Mouse (Mus musculus): ENCODE data around the gene Limk1. TPM values are rescaled to one million over a fixed set of nuclear protein-coding genes. Genes with fewer than 3 reads are reported as not detected.
A peak's percentile ranks its signal among the peaks of the same experiment; 100 is the strongest.

The Limk1 gene
- polyA plus RNA-seq, 1 experiment from 2014 or later, result 14.0 TPM

GRCm38 (mm10) chr5:134646461-134646860 is 41.9 kb downstream of the Limk1 start:
- Histone ChIP-seq H3K9me3 (replicated peaks; ENCODE audit: control insufficient read depth, low read length) (no peaks in the 10 kb centered on the region), H3K27ac (ENCODE audit: low read depth, low read length) (no peak overlapping the region), H3K9ac (ENCODE audit: low read length) (no peak overlapping the region), H3K4me3 (ENCODE audit: low read depth, low read length) (no peak overlapping the region), H3K27me3 (replicated peaks; ENCODE audit: control insufficient read depth, insufficient read depth, low read length) (no peaks in the 10 kb centered on the region), H3K36me3 (ENCODE audit: control insufficient read depth, insufficient read depth, low read length) (no peaks in the 10 kb centered on the region), H3K4me2 (ENCODE audit: low read length) (no peak overlapping the region), H3K4me1 (ENCODE audit: control insufficient read depth, insufficient read depth, low read length) (no peaks in the 10 kb centered on the region)
- DNase-seq (ENCODE audit: low spot score) (no peak), ATAC-seq (no peak)
- WGBS, result 73% methylated on average over 4 of the region's 4 CpGs

GRCm38 (mm10) chr5:134644643-134645118 is 43.7 kb downstream of the Limk1 start:
- DNase-seq (ENCODE audit: low spot score), result peak; percentile 18
- H3K4me3 ChIP-seq (ENCODE audit: low read depth, low read length), result no peak overlapping the region
- no peaks in the 10 kb centered on the region for H3K4me1 ChIP-seq (ENCODE audit: control insufficient read depth, insufficient read depth, low read length)
- H3K27me3 ChIP-seq (replicated peaks; ENCODE audit: control insufficient read depth, insufficient read depth, low read length), result no peaks in the 10 kb centered on the region
- no peak overlapping the region for H3K4me2 ChIP-seq (ENCODE audit: low read length)
- no peak overlapping the region for H3K27ac ChIP-seq (ENCODE audit: low read depth, low read length)
- H3K9me3 ChIP-seq (replicated peaks; ENCODE audit: control insufficient read depth, low read length), result no peaks in the 10 kb centered on the region
- no peak overlapping the region for H3K9ac ChIP-seq (ENCODE audit: low read length)
- WGBS, result 79% methylated on average over 8 of the region's 8 CpGs
- ATAC-seq, result no peak
- H3K36me3 ChIP-seq (ENCODE audit: control insufficient read depth, insufficient read depth, low read length), result no peaks in the 10 kb centered on the region

DNA sequence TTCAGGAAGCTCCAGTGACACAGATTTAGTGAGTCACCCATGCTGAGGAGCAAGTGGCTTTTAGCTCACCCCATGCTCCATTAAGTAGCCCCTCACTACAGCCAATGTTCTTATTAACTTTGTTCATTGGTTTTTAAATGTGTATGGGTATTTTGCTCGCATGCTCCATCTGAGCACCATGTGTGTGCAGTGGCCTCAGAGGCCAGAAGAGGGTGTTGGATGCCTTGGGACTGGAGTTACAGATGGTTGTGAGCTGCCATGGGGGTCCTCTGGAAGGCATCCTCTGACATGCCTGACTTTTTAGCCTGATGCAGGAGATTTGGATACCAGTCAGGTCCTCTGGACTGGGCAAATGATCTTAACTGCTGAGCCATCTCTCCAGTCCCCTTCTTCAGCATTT is 44.3 kb downstream of the Limk1 start:
- Histone ChIP-seq H3K4me2 (ENCODE audit: low read length) (no peak overlapping the region), H3K4me1 (ENCODE audit: control insufficient read depth, insufficient read depth, low read length) (no peaks in the 10 kb centered on the region), H3K27ac (ENCODE audit: low read depth, low read length) (no peak overlapping the region), H3K9ac (ENCODE audit: low read length) (no peak overlapping the region), H3K4me3 (ENCODE audit: low read depth, low read length) (no peak overlapping the region), H3K36me3 (ENCODE audit: control insufficient read depth, insufficient read depth, low read length) (no peaks in the 10 kb centered on the region), H3K27me3 (replicated peaks; ENCODE audit: control insufficient read depth, insufficient read depth, low read length) (no peaks in the 10 kb centered on the region), H3K9me3 (replicated peaks; ENCODE audit: control insufficient read depth, low read length) (no peaks in the 10 kb centered on the region)
- DNase-seq (ENCODE audit: low spot score) (no peak), ATAC-seq (no peak)
- 83% methylated on average over 1 of the region's 1 CpGs for WGBS

DNA sequence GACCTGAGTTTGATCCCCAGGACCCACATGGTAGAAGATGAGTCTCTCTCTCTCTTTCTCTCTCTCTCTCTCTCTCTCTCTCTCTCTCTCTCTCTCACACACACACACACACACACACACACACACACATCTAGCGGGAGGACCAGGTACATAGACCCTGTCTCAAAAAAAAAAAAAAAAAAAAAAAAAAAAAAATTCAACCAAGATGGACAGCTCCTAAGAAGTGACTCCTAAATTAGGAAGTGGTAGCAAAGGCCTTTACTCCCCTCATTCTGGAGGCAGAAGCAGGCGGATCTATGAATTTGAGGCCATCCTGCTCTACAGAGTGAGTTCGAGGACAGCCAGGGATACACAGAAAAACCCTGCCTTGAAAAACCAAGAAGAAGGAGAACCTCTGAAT is 48.0 kb downstream of the Limk1 start:
- ATAC-seq, result no peak

GRCm38 (mm10) chr5:134639269-134639682 is 49.1 kb downstream of the Limk1 start, which contains the start of gene Eif4h:
Gene Eif4h, minus strand, starts transcription at chr5:134639490.
- ATAC-seq (peak; percentile 94), DNase-seq (ENCODE audit: low spot score) (peak; percentile 97)
- Histone ChIP-seq H3K27ac (ENCODE audit: low read depth, low read length) (peak within 1 kb of the TSS; percentile 93), H3K9me3 (replicated peaks; ENCODE audit: control insufficient read depth, low read length) (no peaks in the 10 kb centered on the region), H3K4me3 (ENCODE audit: low read depth, low read length) (peak within 1 kb of the TSS; percentile 100), H3K36me3 (ENCODE audit: control insufficient read depth, insufficient read depth, low read length) (peaks cover 23% of the 10 kb centered on the region), H3K4me2 (ENCODE audit: low read length) (peak within 1 kb of the TSS; percentile 59), H3K4me1 (ENCODE audit: control insufficient read depth, insufficient read depth, low read length) (peaks cover 6% of the 10 kb centered on the region), H3K9ac (ENCODE audit: low read length) (peak within 1 kb of the TSS; percentile 99), H3K27me3 (replicated peaks; ENCODE audit: control insufficient read depth, insufficient read depth, low read length) (no peaks in the 10 kb centered on the region)
- WGBS, result under 1% methylated on average over 46 of the region's 52 CpGs

More for the DNA sequence above, 48.0 kb downstream of the Limk1 start:
- 94% methylated on average over 3 of the region's 3 CpGs for WGBS
- no peak overlapping the region for H3K4me2 ChIP-seq (ENCODE audit: low read length)
- peaks cover 6% of the 10 kb centered on the region for H3K4me1 ChIP-seq (ENCODE audit: control insufficient read depth, insufficient read depth, low read length)
- no peak overlapping the region for H3K9ac ChIP-seq (ENCODE audit: low read length)
- peaks cover 13% of the 10 kb centered on the region for H3K36me3 ChIP-seq (ENCODE audit: control insufficient read depth, insufficient read depth, low read length)
- no peak for DNase-seq (ENCODE audit: low spot score)
- no peak overlapping the region for H3K27ac ChIP-seq (ENCODE audit: low read depth, low read length)
- no peak overlapping the region for H3K4me3 ChIP-seq (ENCODE audit: low read depth, low read length)
- H3K27me3 ChIP-seq (replicated peaks; ENCODE audit: control insufficient read depth, insufficient read depth, low read length), result no peaks in the 10 kb centered on the region
- H3K9me3 ChIP-seq (replicated peaks; ENCODE audit: control insufficient read depth, low read length), result no peaks in the 10 kb centered on the region

DNA sequence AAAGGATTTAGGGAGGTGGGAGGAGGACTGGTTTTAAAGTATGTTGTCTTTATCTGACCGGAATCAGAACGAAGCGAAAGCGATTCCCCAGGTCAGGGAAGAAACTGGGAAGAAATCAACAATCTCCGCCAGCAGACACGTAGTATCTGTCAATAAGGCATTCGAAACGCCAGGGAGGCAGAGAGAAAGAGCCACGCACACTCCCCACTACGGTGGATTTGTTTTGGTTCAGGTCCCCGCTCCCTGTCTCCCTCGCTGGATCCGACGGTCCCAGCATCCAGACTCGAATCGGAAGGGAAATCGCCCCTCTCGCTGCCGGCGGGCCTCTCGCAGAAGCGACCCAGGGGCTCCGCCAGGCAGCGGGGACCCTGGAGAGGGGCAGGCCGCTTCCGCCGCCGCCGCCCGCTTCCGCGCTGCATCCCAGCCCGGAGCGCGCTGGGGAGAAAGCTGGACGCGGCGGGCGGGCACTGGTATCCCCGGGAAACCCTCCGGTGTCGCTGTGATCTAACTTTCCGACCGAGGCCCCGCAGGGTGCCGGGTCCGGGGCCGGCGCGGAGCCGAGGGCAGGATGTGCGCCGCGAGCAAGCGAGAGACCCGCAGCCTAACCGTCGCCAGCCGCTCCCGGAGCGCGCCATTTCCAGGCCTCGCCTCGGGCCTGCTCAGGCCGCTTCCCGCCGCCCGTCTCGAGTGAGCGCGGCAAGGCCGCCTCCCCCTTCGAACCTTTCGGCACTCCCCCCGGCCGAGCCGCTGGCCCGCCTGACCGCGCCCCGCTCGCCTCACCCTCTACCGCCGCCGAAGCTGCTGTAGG is 49.7 kb downstream of the Limk1 start:
- peak overlapping the region; percentile 59 for H3K4me2 ChIP-seq (ENCODE audit: low read length)
- WGBS, result under 1% methylated on average over 80 of the region's 85 CpGs
- peaks cover 6% of the 10 kb centered on the region for H3K4me1 ChIP-seq (ENCODE audit: control insufficient read depth, insufficient read depth, low read length)
- DNase-seq (ENCODE audit: low spot score), result no peak
- no peaks in the 10 kb centered on the region for H3K9me3 ChIP-seq (replicated peaks; ENCODE audit: control insufficient read depth, low read length)
- peak overlapping the region; percentile 100 for H3K4me3 ChIP-seq (ENCODE audit: low read depth, low read length)
- ATAC-seq, result peak; percentile 78
- H3K27ac ChIP-seq (ENCODE audit: low read depth, low read length), result peak overlapping the region; percentile 93
- H3K36me3 ChIP-seq (ENCODE audit: control insufficient read depth, insufficient read depth, low read length), result peaks cover 28% of the 10 kb centered on the region
- peak overlapping the region; percentile 99 for H3K9ac ChIP-seq (ENCODE audit: low read length)
- H3K27me3 ChIP-seq (replicated peaks; ENCODE audit: control insufficient read depth, insufficient read depth, low read length), result no peaks in the 10 kb centered on the region

GRCm38 (mm10) chr5:134637820-134638367 is 50.5 kb downstream of the Limk1 start:
- Histone ChIP-seq H3K9ac (ENCODE audit: low read length) (peak overlapping the region; percentile 99), H3K4me1 (ENCODE audit: control insufficient read depth, insufficient read depth, low read length) (peaks cover 10% of the 10 kb centered on the region), H3K27me3 (replicated peaks; ENCODE audit: control insufficient read depth, insufficient read depth, low read length) (no peaks in the 10 kb centered on the region), H3K9me3 (replicated peaks; ENCODE audit: control insufficient read depth, low read length) (no peaks in the 10 kb centered on the region), H3K4me3 (ENCODE audit: low read depth, low read length) (peak overlapping the region; percentile 100), H3K36me3 (ENCODE audit: control insufficient read depth, insufficient read depth, low read length) (peaks cover 36% of the 10 kb centered on the region), H3K27ac (ENCODE audit: low read depth, low read length) (peak overlapping the region; percentile 93; the same call in 1 of the 2 replicates), H3K4me2 (ENCODE audit: low read length) (peak overlapping the region; percentile 59)
- WGBS, result 31% methylated on average over 5 of the region's 5 CpGs
- no peak for DNase-seq (ENCODE audit: low spot score)
- ATAC-seq, result no peak

DNA sequence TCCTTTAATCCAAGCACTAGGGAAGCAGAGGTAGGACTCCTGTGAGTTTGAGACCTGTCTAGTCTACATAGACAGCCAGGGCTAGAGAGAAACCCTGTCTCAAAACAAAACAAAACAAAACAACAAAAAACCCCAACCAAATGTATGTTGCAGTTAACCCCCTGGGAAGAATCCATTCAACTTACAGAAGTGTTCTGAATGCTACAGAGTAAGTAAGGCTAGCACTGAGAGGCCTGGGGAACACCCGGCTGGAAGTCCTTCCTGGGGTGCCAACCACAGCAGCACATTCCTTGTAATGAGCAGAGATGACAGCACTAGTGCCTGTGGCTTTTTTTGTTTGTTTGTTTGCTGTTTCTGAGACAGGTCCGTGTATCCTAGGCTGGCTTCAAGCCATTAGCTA is 55.6 kb downstream of the Limk1 start:
- peaks cover 9% of the 10 kb centered on the region for H3K4me1 ChIP-seq (ENCODE audit: control insufficient read depth, insufficient read depth, low read length)
- H3K27ac ChIP-seq (ENCODE audit: low read depth, low read length), result no peak overlapping the region
- no peak for ATAC-seq
- no peaks in the 10 kb centered on the region for H3K9me3 ChIP-seq (replicated peaks; ENCODE audit: control insufficient read depth, low read length)
- no peak overlapping the region for H3K9ac ChIP-seq (ENCODE audit: low read length)
- no peaks in the 10 kb centered on the region for H3K27me3 ChIP-seq (replicated peaks; ENCODE audit: control insufficient read depth, insufficient read depth, low read length)
- no peak for DNase-seq (ENCODE audit: low spot score)
- 76% methylated on average over 2 of the region's 2 CpGs for whole genome bisulfite sequencing
- no peak overlapping the region for H3K4me3 ChIP-seq (ENCODE audit: low read depth, low read length)
- peaks cover 63% of the 10 kb centered on the region for H3K36me3 ChIP-seq (ENCODE audit: control insufficient read depth, insufficient read depth, low read length)
- H3K4me2 ChIP-seq (ENCODE audit: low read length), result no peak overlapping the region

- H3K36me3 ChIP-seq (ENCODE audit: control insufficient read depth, insufficient read depth, low read length), result peaks cover 74% of the 10 kb centered on the region
- no peaks in the 10 kb centered on the region for H3K27me3 ChIP-seq (replicated peaks; ENCODE audit: control insufficient read depth, insufficient read depth, low read length)
- no peaks in the 10 kb centered on the region for H3K9me3 ChIP-seq (replicated peaks; ENCODE audit: control insufficient read depth, low read length)
- H3K4me2 ChIP-seq (ENCODE audit: low read length), result no peak overlapping the region
- peaks cover 4% of the 10 kb centered on the region; the same call in 1 of the 2 replicates for H3K4me1 ChIP-seq (ENCODE audit: control insufficient read depth, insufficient read depth, low read length)
- DNase-seq (ENCODE audit: low spot score) (no peak), ATAC-seq (no peak)
- H3K27ac ChIP-seq (ENCODE audit: low read depth, low read length), result no peak overlapping the region
- no peak overlapping the region for H3K9ac ChIP-seq (ENCODE audit: low read length)
- no peak overlapping the region for H3K4me3 ChIP-seq (ENCODE audit: low read depth, low read length)
Measured at GRCm38 (mm10) chr5:134630835-134631234, 57.6 kb downstream of the Limk1 start.
